Mouse (Mus musculus) intestine, postnatal 0 days (tissue): ENCODE results near the gene Mapk6. TPM values are rescaled to one million over a fixed set of nuclear protein-coding genes. Genes with fewer than 3 reads are reported as not detected.

ENCODE experiments used
- ATAC-seq: fragments of 200-750 bp; cut with Nextera tagmentation; 2 replicates; pipeline ENCODE4 v1.8.0; 2017; ENCODE audit warnings: mild to moderate bottlenecking, moderate TSS enrichment, moderate library complexity
- H3K27ac ChIP-seq: fragments of 300-500 bp; sonication (generic); 2 replicates; pipeline ENCODE4 v1.5.1; 2014; ENCODE audit warnings: mild to moderate bottlenecking, low read depth, low read length, moderate library complexity
- H3K27me3 ChIP-seq: fragments of 300-500 bp; sonication (generic); replicated peaks from 2 replicates; pipeline ENCODE4 v1.6.1; 2014; ENCODE audit warnings: low read length, mixed read lengths; ENCODE audit not compliant: control insufficient read depth, insufficient read depth
- H3K36me3 ChIP-seq: fragments of 300-500 bp; sonication (generic); 2 replicates; pipeline ENCODE4 v1.6.1; 2014; ENCODE audit warnings: mild to moderate bottlenecking, moderate library complexity; ENCODE audit not compliant: control insufficient read depth, insufficient read depth
- H3K4me1 ChIP-seq: fragments of 300-500 bp; sonication (generic); replicated peaks from 2 replicates; pipeline ENCODE4 v1.6.1; 2014; ENCODE audit warnings: antibody characterized with exemption, low read length, mixed read lengths; ENCODE audit not compliant: control insufficient read depth, insufficient read depth
- H3K4me2 ChIP-seq: fragments of 300-500 bp; sonication (generic); replicated peaks from 2 replicates; pipeline ENCODE4 v1.6.1; 2014; ENCODE audit warnings: low read depth, mild to moderate bottlenecking, moderate library complexity
- H3K4me3 ChIP-seq: fragments of 300-500 bp; sonication (generic); 2 replicates; pipeline ENCODE4 v1.5.1; 2014; ENCODE audit warnings: low read depth, low read length
- H3K9ac ChIP-seq: fragments of 300-500 bp; sonication (generic); 2 replicates; pipeline ENCODE4 v1.6.1; 2014; ENCODE audit warnings: mild to moderate bottlenecking, low read depth, low read length
- H3K9me3 ChIP-seq: fragments of 300-500 bp; sonication (generic); 2 replicates; pipeline ENCODE4 v1.6.1; 2016; ENCODE audit warnings: mixed run types; ENCODE audit not compliant: control insufficient read depth
- CTCF ChIP-seq: sonication (generic); IDR thresholded peaks from 2 replicates; pipeline ENCODE4 v1.5.1; 2016; ENCODE audit warnings: low read depth, mild to moderate bottlenecking, control low read depth, antibody characterized with exemption, moderate library complexity
- WGBS: fragments of 180-500 bp; shearing (Covaris S2); extraction: QIAGEN DNeasy Blood & Tissue Kit; methylation state at CpG from one replicate; pipeline ENCODE4 v1.1.7; 2014; 5-methylcytosine and 5-hydroxymethylcytosine counted together
- polyA plus RNA-seq: library from polyadenylated mRNA; unstranded; fragments of >200 nt; fragmentation: Nextera tagmentation; extraction: Ambion mirVana; gene quantifications from 2 replicates; pipeline ENCODE4 v1.2.1, GENCODE M21; 2015

The Mapk6 gene
- polyA plus RNA-seq, 1 experiment from 2014 or later, result 36.6 TPM

- 0 out of 2 replicates have a peak, but pooled peaks have one; percentile 15 for ATAC-seq
These were observed 24.4 kb downstream of the Mapk6 start for GRCm38 (mm10) chr9:75385218-75385974.

GRCm38 (mm10) chr9:75384337-75384962, 25.4 kb downstream of the Mapk6 start:
- WGBS, result 56% methylated on average over 3 of the region's 3 CpGs
- no peaks in the 10 kb centered on the region for H3K4me1 ChIP-seq
- H3K4me2 ChIP-seq, result no peak overlapping the region
- no peak for TF ChIP-seq CTCF
- no peaks in the 10 kb centered on the region for H3K27me3 ChIP-seq
- 0 out of 2 replicates have a peak overlapping the region, but pooled peaks have one; percentile 15 for H3K27ac ChIP-seq
- H3K9ac ChIP-seq, result no peak overlapping the region
- peaks cover 22% of the 10 kb centered on the region for H3K36me3 ChIP-seq
- H3K9me3 ChIP-seq, result no peaks in the 10 kb centered on the region
- no peak overlapping the region for H3K4me3 ChIP-seq
- peak; percentile 90 for ATAC-seq

More at GRCm38 (mm10) chr9:75385218-75385974, 24.4 kb downstream of the Mapk6 start:
- no peaks in the 10 kb centered on the region for H3K27me3 ChIP-seq
- H3K9ac ChIP-seq, result no peak overlapping the region
- no peak overlapping the region for H3K4me3 ChIP-seq
- H3K36me3 ChIP-seq, result peaks cover 29% of the 10 kb centered on the region
- no peaks in the 10 kb centered on the region for H3K9me3 ChIP-seq
- H3K4me1 ChIP-seq, result no peaks in the 10 kb centered on the region
- H3K4me2 ChIP-seq, result no peak overlapping the region
- 0 out of 2 replicates have a peak overlapping the region, but pooled peaks have one; percentile 2 for H3K27ac ChIP-seq
- WGBS, result 83% methylated on average over 9 of the region's 9 CpGs
- TF ChIP-seq CTCF, result no peak

- TF ChIP-seq CTCF, result peak; percentile 34; the same call in 1 of the 2 replicates
- Histone ChIP-seq H3K9me3 (no peaks in the 10 kb centered on the region), H3K4me3 (no peak overlapping the region), H3K27ac (0 out of 2 replicates have a peak overlapping the region, but pooled peaks have one; percentile 15), H3K36me3 (peaks cover 15% of the 10 kb centered on the region), H3K4me1 (no peaks in the 10 kb centered on the region), H3K9ac (no peak overlapping the region), H3K27me3 (no peaks in the 10 kb centered on the region), H3K4me2 (no peak overlapping the region)
- WGBS, result 83% methylated on average over 9 of the region's 9 CpGs
- no peak for ATAC-seq
These were observed 26.0 kb downstream of the Mapk6 start for GRCm38 (mm10) chr9:75383785-75384184.

- Histone ChIP-seq H3K4me1 (no peaks in the 10 kb centered on the region), H3K36me3 (peaks cover 10% of the 10 kb centered on the region; the same call in 1 of the 2 replicates), H3K27ac (no peak overlapping the region), H3K9ac (no peak overlapping the region), H3K4me3 (no peak overlapping the region), H3K9me3 (no peaks in the 10 kb centered on the region), H3K27me3 (no peaks in the 10 kb centered on the region), H3K4me2 (no peak overlapping the region)
- WGBS, result 90% methylated on average over 14 of the region's 14 CpGs
- no peak for ATAC-seq
- no peak for TF ChIP-seq CTCF
These were observed 27.0 kb downstream of the Mapk6 start for GRCm38 (mm10) chr9:75382825-75383224.

- Histone ChIP-seq H3K27me3 (no peaks in the 10 kb centered on the region), H3K9me3 (no peaks in the 10 kb centered on the region), H3K9ac (no peak overlapping the region), H3K4me2 (no peak overlapping the region), H3K36me3 (no peaks in the 10 kb centered on the region), H3K4me1 (no peaks in the 10 kb centered on the region), H3K4me3 (no peak overlapping the region), H3K27ac (no peak overlapping the region)
- 64% methylated on average over 2 of the region's 2 CpGs for WGBS
- peak; percentile 41; the same call in 1 of the 2 replicates for ATAC-seq
- TF ChIP-seq CTCF, result no peak
These were observed 31.0 kb downstream of the Mapk6 start for GRCm38 (mm10) chr9:75378774-75379173.

- H3K9ac ChIP-seq, result no peak overlapping the region
- no peak for ATAC-seq
- H3K4me2 ChIP-seq, result no peak overlapping the region
- no peaks in the 10 kb centered on the region for H3K36me3 ChIP-seq
- no peak overlapping the region for H3K27ac ChIP-seq
- H3K4me3 ChIP-seq, result no peak overlapping the region
- H3K27me3 ChIP-seq, result no peaks in the 10 kb centered on the region
- TF ChIP-seq CTCF, result no peak
- no peaks in the 10 kb centered on the region for H3K4me1 ChIP-seq
- WGBS, result 67% methylated on average over 1 of the region's 1 CpGs
- H3K9me3 ChIP-seq, result no peaks in the 10 kb centered on the region
These were observed 33.4 kb downstream of the Mapk6 start for GRCm38 (mm10) chr9:75376428-75376827.
